Mouse (Mus musculus) frontal cortex, postnatal 36 days (tissue): Measurements from ENCODE around the gene Itga5.
"Not testable (repeated sequence)": the region's sequence is repeated elsewhere in the genome, so short reads cannot be mapped to it uniquely, and the experiment has no call there.

ENCODE experiments used
- DNase-seq, 2 experiments: peaks; one replicate each; pipeline ENCODE4 v3.0.0; 2022; ENCODE audit warnings: low spot score in 2 of 2

The Itga5 gene

DNA sequence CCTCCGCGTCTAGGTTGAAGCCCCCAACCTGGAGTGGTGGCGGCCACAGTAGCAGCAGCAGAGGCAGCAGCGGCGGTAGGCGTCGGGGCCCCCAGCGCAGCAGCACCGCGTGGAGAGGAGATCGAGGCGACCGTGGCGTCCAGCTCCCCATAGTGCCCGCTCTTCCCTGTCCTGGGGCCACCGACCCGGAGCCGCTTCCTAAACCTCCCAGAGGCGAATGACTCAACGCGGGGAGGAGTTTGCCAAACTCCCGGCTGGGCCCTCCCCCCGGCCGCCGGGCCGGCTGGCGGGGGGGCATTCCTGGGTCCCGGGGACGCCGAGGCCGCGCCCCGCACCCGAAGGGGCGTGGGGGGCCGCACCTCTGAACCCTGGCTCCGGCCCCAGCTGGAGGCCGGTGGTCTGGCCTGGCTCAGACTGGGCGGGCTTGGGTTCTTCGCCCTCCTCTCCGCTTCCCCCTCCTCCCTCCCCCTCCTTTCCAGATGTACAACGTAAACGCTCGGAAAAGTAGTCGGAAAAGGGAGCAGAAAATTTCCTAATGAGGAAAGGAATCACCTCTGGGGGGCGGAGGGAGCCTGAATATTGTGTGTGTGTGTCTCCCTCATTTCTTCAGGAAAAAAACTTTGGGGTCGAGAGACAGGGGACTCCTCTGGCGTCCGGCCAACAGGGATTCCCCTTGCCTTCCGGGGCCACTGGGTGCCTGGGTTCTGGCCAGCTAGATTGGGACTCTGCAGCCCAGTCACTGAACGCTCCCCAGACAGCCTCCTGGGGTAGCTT lies at the start of gene Itga5:
Gene Itga5, minus strand, starts transcription at position 388 of the 774 bp plus-strand sequence.
- no peak for DNase-seq

DNA sequence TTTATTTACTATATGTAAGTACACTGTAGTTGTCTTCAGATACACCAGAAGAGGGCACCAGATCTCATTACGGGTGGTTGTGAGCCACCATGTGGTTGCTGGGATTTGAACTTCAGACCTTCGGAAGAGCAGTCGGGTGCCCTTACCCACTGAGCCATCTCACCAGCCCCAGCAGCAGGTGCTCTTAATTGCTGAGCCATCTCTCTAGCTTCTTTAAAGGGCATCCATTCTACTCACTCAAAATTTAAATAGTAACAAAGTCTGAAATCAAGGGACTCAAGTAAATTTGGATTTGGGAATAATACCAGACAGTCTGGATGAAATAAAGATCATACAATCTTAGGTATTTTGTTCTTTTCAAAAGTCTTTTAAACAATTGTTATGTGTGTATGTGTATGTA lies 39.0 kb upstream of the Itga5 start:
- DNase-seq, result not testable (repeated sequence)

- no peak for DNase-seq
These were observed 34.8 kb upstream of the Itga5 start for GRCm38 (mm10) chr15:103401361-103401760.

- no peak for DNase-seq
These were observed 27.0 kb upstream of the Itga5 start for GRCm38 (mm10) chr15:103393577-103393976.

DNA sequence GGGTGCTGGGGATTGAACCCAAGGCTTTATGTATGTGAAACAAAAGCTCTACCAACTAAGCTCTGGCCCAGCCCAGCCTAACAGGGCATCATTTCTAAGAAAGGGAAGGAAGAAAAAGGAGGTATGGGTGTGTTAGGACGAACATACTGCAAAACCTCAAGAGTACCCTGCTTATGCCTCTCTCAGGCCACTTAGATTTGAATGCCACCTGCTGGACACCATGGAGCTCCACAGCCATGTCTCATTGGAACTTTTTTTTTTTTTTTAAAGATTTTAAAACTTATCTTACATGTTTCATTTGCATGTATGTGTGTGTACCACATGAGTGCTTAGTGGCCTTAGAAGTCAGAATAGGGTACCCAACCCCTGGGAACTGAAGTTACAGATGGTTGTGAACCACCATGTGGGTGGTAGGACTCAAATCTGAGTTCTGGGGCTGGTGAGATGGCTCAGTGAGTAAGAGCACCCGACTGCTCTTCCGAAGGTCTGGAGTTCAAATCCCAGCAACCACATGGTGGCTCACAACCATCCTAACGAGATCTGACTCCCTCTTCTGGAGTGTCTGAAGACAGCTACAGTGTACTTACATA lies 22.1 kb upstream of the Itga5 start:
- DNase-seq, result no peak

DNA sequence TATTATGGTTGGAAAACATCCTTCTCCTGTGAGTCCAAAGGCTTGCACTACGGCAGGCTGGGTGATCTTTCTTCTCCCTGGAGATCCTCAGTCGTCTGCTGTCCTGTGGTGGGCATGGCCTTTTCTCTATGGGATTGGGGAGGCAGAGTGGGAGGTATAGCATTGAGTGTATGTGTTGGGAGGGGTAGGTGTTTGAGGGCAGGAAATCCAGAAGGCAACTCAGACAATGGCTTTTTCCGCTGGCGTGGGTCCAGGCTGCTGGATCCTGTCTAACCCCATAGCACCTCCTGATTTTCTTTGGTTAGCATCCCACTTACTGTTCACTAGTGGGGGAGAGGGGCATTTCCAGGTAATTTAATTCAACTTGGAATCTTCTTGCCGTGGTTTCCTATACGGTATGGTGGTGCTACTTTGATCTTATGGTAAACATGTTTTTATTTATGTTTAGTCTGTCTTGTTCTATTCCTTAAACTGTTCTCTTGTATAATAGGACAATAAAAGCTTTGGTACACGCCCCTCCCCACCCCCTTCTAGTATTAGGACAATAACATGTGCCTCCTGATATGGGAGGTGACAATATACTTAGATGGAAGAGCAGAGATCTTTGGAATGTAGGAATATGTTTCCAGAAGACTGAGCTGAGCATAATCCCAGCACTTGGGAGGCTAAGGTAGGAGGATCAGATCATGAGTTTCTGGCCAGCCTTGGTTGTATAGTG lies 17.4 kb upstream of the Itga5 start:
- no peak for DNase-seq

- DNase-seq, result no peak
These were observed 16.3 kb upstream of the Itga5 start for GRCm38 (mm10) chr15:103382795-103383406.

DNA sequence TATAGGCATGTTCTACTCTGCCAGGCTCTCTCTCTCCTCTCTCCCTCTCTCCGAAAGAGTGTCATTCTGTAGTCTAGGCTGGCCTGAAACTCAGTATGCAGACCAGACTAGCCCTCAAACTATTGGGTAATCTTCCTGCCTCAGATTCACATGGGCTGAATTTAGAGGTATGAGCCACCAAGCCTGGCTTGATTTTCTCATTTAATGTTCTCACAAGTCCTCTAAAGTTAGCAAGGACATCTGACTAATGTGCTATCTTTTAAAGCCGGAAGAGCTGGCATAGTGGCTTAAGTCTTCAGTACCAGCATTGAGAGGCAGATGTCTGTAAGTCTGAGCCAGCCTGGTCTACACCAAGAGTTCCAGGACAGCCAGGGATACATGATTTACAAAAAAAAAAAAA lies 15.5 kb upstream of the Itga5 start:
- no peak for DNase-seq

DNA sequence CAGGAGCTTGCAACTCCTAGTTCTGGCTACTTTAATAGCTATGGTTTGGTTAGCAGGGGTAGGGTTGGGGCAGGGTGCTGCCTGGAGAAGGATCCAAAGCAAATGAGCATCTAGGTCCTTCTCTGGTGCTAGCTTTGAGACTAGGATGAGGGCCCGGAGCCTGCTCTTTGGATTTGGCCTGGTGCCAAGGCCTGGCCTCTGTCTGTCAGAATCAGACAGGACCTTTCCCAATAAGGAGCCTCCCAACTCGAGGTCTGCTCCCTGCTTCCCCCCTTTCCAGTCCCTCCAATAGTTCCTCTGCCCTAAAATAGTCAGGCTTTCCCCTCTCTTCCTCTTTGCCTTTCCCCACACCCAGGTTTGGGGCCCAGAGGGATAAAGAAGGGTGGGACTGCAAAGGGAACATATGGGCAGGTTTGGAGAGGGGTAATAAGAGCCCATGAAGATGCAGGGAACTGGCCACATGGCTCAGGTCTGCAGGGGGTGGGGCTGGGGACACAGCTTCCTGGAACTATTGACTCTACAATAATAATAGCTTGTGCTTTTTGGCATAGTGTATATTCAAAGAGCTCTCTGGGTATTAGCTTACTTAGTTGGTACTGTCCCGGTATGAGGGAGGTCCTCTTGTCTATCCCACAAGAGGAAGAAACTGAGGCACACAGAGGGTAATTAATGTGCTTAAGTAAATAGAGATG lies 12.2 kb upstream of the Itga5 start:
- DNase-seq, result no peak

DNA sequence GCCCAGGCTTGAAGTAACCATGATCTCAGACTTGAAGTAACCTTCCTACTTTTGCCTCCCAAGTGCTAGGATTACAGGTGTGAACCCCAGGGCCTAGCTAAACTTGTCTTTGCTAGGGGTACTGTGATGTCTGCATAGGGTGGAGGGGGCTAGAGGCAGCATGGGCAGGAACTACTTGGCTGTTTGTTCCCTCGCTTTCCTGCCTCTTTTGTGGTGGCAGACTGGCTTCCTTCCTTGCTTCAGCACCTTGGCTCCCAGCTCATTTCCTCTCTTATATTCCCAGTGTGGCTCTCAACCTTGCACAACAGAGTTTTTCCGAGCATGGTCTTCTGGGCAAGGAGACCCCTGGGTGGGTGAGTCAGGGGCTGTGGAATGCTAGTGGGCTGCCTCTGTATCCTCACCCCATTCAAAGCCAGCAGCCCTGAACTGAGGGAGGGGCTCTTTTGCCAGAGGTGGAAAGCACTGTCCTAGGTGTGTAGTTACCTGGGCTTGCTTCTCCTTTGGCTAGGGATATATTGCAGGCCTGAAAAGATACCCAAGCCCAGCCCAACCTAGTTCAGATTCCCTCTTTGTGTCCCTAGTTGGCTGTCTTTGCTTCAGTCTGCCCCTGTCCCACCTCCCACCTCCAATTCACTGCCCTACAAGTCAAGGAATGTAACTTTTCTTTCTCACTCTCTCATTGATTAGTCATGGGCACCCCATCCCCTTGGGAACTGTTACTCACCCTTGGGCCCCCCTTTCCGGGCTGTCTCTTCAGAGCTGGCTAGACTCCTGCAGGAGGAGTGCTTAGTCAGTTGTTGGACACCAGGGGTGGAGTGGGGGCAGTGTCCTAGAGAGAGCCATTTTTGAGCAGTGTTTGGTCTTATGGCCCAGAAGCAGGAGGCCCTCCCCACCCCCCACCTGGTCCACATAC lies 11.4 kb upstream of the Itga5 start:
- DNase-seq, result no peak

- DNase-seq, result no peak
These were observed 10.3 kb upstream of the Itga5 start for GRCm38 (mm10) chr15:103376837-103377269.

- DNase-seq, result no peak
These were observed 8.7 kb upstream of the Itga5 start for GRCm38 (mm10) chr15:103375112-103375800.

DNA sequence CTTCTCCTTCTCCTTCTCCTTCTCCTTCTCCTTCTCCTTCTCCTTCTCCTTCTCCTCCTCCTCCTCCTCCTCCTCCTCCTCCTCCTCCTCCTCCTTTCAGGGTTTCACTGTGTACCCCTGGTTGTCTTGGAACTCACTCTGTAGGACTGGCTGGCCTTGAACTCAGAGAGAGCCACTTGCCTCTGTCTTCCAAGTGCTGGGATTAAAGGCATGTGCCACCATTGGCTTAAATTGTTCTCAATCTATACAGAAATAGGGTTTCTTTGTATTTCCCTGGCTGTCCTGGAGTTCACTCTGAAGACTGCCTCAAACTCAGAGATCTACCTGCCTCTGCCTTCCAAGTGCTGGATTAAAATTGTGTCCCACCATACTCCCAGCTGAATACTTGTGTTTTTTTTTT lies 5.9 kb upstream of the Itga5 start:
- no peak for DNase-seq

- DNase-seq, result no peak
These were observed 5.2 kb upstream of the Itga5 start for GRCm38 (mm10) chr15:103371741-103372140.

- DNase-seq, result no peak
These were observed 4.6 kb upstream of the Itga5 start for GRCm38 (mm10) chr15:103371208-103371607.

DNA sequence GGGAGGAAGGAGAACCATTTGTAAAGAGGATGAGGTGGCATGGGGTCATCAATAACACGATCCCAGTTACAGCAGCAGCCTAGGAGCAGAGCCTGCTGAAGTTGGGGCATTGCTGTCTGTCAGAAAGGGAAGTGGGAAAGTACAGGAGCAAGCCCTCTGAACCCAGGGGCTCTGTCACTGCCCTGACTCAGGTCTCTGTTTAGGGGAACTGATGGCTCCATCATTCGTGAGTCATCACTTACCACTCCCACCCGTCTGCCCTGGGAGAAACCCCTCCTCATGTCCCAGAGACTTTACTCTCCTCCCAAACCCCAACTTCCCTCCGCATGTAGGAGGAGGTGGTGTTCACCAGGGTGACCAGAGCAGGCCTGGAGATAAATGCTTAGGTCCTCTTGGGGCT lies 3.9 kb upstream of the Itga5 start:
- DNase-seq, result no peak

DNA sequence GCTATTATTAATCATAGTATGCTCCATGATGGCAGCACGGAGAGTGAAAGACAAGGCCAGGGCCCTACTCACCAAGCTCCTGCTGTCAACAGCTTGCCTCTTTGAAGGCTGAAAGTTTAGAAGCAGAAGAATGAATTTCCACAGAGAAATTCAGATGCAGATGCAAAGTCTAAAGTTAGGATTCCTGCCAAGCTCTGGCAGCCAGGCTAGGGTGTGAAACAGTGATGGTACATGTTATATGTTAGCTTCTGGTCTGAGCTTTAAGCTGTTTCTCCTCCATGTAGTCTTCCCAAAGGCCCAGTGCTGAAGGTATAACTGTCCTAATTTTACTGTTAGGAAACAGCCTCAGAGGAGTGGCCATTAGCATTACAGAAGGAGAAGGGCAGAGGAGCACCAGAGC lies 2.6 kb upstream of the Itga5 start:
- peak; percentile 35 to 54 for DNase-seq

DNA sequence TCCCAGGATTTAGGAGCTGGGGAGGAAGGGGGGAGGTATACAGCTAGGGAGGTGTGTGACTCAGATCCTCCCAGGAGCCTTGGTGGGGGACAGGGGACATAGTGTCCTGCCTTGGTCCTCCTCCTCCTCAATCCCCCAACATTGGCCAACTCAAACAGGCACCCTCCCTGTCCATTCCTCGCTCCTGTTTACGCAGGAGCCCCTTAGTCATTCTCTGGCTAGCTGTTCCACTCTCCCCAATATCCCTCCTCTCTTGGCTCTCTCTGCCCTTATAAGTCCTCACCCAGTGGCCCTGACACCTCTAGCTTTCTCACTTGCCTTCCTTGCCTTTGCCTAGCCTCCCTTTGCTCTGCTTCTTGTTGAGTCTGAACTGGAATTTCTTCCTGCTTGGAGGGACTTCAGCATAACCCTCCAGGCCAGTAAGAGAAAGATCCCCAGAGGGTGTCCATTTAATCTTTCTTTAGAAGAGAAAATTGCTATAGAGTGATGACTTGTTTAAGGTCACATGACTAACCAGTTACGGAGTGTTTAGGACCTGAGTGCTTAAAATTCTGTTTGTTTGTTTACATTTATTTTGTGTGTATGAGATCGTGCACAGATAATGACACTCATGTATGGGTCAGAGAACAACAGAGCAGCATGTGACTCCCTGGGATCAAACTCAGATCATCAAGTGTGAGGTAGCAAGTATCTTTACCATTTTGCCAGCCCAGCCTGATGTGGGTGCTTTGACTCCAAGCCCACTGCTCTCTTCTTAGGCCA lies 1.8 kb upstream of the Itga5 start:
- DNase-seq, result no peak
